Mouse (Mus musculus): ENCODE data around the gene Ugt1a7c. TPM values are rescaled to one million over a fixed set of nuclear protein-coding genes. Genes with fewer than 3 reads are reported as not detected.

The Ugt1a7c gene
- polyA plus RNA-seq, 1 experiment = 12.4 TPM

DNA sequence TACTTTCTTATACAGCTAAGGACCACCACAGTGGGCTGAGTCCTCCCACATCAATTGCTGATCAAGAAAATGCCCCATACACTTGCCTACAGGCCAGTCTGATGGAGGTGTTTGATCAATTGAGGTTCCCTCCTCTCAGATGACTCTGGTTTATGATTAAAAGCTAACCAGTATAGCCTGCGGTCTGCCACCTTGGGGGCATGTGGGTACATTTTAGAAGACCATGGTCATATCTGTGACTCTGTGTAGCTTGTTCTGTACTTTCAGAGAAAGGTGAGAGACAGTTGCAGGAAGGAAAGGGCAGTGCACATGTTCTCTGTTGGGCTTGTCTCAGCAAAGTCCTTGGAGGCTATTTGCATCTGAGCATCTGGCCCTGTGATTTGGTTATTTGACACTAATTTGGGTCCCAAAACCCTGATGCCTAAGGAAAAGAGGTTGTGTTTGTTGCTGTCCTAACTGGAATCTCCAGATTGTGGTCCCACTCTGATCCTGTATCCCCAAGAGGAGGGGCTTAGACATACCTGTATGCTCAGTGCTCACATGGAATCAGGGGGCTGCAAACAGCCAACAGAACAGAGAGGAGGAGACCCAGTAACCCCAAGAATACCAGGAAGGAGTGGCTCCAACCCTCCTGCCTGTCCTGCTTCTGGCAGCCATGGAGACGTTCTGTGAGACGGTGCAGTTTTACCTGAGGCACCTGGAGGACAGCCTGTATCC is 138.0 kb downstream of the Ugt1a7c start:
- WGBS = 48% methylated on average over 3 of the region's 3 CpGs
- no peak for DNase-seq (ENCODE audit: low read depth, low spot score)

DNA sequence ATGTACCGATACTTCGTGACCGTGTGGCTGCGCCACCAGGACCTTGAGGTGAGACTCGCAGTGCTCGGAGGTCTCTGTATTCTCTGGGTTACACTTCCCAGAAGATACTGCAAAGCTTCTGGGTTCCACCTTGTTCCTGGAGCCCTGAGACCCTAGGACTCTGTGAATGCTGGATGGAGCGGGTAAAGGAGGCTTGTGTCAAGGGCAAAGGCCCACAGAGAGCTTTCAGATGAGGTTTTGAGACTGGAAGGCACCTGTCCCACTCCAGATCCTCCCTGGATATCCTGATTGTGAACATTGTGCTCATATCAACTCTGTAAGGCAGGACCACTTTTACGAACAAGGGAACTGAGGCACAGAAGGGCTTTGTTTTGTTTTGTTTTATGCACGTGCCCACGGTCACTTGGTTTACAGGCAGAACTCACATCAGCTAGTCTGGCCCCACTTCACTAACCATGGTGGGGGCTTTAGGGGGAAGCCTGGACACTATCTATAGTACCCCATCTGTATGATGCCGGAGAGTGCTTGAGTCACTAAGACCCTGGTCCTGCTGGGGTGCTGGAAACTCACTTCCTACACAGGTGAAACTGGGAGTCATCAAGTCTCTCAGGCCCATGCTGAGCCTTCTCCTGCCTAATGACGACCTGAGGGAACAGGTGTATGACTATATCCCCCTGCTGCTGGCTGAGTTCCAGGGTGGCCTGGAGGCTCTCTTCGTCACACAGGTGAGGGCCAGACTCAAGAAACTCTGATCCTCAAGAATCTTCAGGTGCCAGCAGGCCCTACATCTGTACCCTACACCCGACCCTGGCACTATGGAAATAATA is 138.8 kb downstream of the Ugt1a7c start:
- 66% methylated on average over 14 of the region's 14 CpGs for WGBS
- no peak for DNase-seq (ENCODE audit: low read depth, low spot score)

- DNase-seq (ENCODE audit: low read depth, low spot score) = no peak
- WGBS = 68% methylated on average over 4 of the region's 4 CpGs
Observed at GRCm38 (mm10) chr1:88234248-88234610, 139.4 kb downstream of the Ugt1a7c start.

DNA sequence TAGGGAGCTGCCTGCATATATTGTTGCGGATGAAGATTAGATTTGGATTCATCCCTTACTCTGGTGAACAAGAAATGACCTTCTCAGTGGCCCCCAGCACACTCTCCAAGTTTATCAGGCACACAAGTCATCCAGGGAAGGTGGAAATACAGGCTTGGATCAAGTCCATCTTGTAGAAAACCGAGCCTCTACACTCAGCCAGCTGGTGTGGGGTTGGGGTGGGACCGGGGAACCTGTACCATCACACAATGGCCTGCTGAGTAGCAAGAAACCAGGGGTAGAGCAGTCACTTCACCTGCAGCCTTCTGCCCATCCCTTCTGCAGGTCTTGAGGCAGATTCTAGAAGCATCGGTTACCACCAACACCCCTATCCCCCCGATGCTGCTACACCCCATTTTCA is 139.8 kb downstream of the Ugt1a7c start:
- no peak for DNase-seq (ENCODE audit: low read depth, low spot score)
- 37% methylated on average over 5 of the region's 5 CpGs for WGBS

GRCm38 (mm10) chr1:88235046-88235893 is 140.4 kb downstream of the Ugt1a7c start:
- 67% methylated on average over 11 of the region's 11 CpGs for WGBS

GRCm38 (mm10) chr1:88235894-88236415 is 141.1 kb downstream of the Ugt1a7c start:
- 58% methylated on average over 4 of the region's 4 CpGs for WGBS
- no peak for DNase-seq (ENCODE audit: low read depth, low spot score)

More at GRCm38 (mm10) chr1:88235046-88235893, 140.4 kb downstream of the Ugt1a7c start:
- no peak for DNase-seq (ENCODE audit: low read depth, low spot score)

DNA sequence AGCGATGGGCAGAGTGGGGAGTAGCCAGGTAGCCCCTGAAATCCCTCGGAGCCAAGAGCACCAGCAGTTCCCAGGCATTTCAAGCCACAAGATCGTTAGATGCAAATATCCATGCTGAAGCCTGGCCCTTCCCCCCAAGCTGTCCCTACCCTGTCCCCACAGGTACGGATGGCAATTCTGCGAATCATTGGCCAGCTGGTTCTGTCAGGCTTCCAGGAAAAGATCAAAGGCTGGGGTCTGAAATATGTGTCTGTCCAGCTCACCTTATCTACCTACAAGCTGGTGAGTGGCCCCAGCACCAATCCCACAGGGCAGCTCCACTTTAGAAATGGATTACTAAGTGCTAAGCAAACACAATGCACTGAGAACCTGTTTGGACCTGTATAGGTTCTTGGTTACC is 142.4 kb downstream of the Ugt1a7c start:
- no peak for DNase-seq (ENCODE audit: low read depth, low spot score)
- WGBS = 61% methylated on average over 5 of the region's 5 CpGs

DNA sequence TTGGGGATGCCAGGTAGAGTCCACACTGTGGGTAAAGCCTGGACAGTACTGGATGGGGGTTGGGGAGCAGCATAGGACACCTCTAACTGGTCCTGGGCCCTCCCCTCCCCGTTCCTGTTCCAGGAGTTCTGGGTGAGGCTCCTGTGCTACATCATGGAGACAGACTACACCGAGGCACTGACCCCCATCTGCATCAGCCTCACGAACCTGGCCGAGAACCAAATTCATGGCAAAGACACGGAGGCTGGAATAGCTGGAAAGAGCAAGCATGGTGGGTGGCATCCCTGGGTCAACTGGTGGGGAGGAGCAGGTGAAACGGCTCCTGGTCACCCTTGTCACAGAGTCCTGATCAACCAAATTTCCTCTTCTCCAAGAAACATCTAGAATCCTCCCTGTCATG is 143.9 kb downstream of the Ugt1a7c start:
- WGBS = 77% methylated on average over 6 of the region's 6 CpGs
- DNase-seq (ENCODE audit: low read depth, low spot score) = no peak

DNA sequence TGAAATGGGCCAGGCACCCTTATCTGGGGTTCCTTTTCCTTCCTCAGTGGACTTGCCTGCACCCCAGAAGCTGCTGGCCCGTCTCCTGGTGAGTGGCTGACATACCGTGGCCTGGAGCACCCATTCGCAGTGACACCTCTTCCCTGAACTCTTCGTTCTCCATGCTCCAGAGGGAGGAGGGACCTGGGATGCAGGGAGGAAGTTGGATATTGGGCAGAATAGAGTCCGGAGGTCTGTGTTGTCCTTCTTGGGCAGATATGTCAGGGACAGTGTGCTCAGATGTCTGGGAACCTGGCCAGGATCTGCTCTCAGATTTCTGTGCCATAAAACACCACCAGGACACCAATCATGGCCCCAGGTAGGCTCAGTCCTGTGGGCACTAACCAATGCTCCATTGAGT is 145.2 kb downstream of the Ugt1a7c start:
- no peak for DNase-seq (ENCODE audit: low read depth, low spot score)
- 68% methylated on average over 5 of the region's 5 CpGs for WGBS

DNA sequence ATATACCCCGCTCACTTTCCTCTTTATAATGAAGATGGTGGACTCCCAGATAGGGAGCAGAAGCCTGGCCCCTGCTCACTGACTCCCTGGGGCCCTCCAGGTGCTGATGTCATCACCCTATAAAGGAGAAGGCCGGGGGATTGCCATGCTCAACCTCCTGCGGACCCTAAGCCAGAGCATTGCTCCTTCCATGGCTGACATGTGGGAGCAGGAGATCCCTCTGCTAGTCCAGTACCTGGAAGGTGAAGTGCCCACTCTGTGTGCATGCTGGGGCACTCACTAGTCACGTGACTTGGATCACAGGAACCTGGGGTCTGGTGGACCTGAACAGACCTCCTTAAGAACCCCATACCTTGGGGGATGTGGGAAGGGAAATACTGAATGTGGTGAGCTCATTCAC is 145.7 kb downstream of the Ugt1a7c start:
- no peak for DNase-seq (ENCODE audit: low read depth, low spot score)
- 73% methylated on average over 4 of the region's 4 CpGs for WGBS

- DNase-seq (ENCODE audit: low read depth, low spot score) = no peak
- 67% methylated on average over 5 of the region's 5 CpGs for WGBS
Observed at GRCm38 (mm10) chr1:88243861-88244260, 149.0 kb downstream of the Ugt1a7c start.

GRCm38 (mm10) chr1:88245881-88246280 is 151.0 kb downstream of the Ugt1a7c start:
- DNase-seq (ENCODE audit: low read depth, low spot score) = no peak
- 76% methylated on average over 6 of the region's 6 CpGs for WGBS

DNA sequence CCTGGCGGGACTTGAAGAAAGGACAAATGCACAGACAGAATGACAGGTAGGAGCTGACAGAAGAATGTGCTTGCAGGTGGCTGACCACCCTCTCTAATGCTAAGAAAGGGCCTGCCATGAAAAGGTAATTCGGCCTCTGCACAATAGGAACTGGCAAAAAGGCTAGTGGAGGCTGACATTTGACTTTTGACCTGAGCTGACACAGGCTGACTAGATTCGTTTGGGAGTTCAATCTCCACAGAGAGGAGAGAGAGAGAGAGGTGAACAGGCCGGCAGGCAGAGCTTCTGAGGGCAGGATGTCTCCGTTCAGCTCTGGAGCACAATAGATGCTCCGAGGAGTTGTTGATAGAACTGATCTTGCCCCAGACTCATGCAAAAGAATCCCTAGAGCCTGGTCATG is 151.5 kb downstream of the Ugt1a7c start:
- WGBS = 44% methylated on average over 6 of the region's 6 CpGs
- no peak for DNase-seq (ENCODE audit: low read depth, low spot score)

DNA sequence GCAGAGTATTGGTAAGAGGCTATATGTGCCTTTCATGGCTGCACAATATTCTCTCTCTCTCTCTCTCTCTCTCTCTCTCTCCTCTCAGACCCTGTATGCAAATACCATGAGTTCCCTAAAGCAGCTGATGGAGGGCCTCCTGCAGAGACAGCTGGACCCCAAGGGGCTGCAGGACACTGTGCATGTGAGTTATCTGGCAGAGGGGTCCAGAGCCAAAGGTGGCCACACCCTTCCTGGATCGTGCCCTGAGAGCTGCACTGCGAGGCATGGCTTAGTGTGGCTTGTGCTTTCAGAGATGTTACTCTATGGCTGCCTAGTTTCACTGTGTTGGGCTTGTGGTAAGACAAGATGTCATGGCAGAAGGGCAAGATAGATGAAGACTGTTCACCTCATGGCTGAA is 152.8 kb downstream of the Ugt1a7c start:
- 39% methylated on average over 2 of the region's 2 CpGs for WGBS
- no peak for DNase-seq (ENCODE audit: low read depth, low spot score)

- DNase-seq (ENCODE audit: low read depth, low spot score) = no peak
- 54% methylated on average over 4 of the region's 4 CpGs for WGBS
Observed at GRCm38 (mm10) chr1:88248658-88249057, 153.8 kb downstream of the Ugt1a7c start.

- 80% methylated on average over 7 of the region's 7 CpGs for WGBS
- DNase-seq (ENCODE audit: low read depth, low spot score) = no peak
Observed at GRCm38 (mm10) chr1:88249596-88249995, 154.7 kb downstream of the Ugt1a7c start.

DNA sequence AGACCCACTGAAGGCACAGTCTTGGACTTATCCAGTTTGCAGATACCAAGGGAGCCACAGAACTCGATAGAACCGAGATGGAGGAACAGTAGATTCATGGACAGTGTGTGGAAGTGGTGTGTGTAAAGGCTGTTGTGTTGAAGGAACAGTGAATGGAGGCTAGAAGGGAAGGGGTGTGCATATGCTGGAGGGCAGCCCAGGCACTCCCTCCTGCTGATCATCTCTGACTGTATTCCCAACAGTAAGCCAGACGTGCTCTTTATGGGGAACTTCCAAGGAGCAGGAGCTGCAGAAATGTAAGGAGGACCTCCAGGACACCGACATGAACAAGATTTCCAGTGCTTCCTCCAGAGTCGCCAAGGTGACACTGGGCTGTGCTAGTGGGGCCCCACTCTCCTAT is 155.2 kb downstream of the Ugt1a7c start:
- no peak for DNase-seq (ENCODE audit: low read depth, low spot score)
- WGBS = 83% methylated on average over 5 of the region's 5 CpGs

GRCm38 (mm10) chr1:88253106-88253505 is 158.2 kb downstream of the Ugt1a7c start:
- WGBS = 64% methylated on average over 8 of the region's 8 CpGs
- DNase-seq (ENCODE audit: low read depth, low spot score) = no peak

DNA sequence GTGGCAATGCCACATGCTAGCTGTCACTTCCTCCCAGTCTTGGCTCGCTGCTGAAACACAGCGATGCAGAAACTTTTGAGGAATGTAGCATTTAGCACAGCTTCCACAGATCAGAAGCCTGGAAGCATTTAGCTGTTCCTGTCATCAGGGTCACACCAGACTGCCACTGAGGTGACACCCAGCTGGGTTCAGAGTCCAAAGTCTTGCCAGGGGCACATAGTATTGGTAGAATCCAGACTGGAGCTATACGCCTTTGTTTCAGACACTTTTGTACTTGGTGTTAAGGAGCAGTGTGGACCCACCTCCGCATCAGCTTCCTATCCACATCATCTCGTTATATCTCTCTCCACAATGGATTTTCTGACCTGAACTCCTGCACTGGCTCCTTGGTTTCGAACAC is 158.7 kb downstream of the Ugt1a7c start:
- peak; percentile 47 for DNase-seq (ENCODE audit: low read depth, low spot score)
- WGBS = 66% methylated on average over 6 of the region's 6 CpGs
